Mouse (Mus musculus): ENCODE results near the gene Tapt1. TPM values are rescaled to one million over a fixed set of nuclear protein-coding genes. Genes with fewer than 3 reads are reported as not detected.

Tapt1 gene
- 9.1 TPM for polyA plus RNA-seq (2015; fragmentation: Illumina TruSeq; extraction: RNeasy Lipid Tissue Mini Kit (QIAGEN cat#74804); ENCODE audit: insufficient read depth, low read depth, low replicate concordance)

DNA sequence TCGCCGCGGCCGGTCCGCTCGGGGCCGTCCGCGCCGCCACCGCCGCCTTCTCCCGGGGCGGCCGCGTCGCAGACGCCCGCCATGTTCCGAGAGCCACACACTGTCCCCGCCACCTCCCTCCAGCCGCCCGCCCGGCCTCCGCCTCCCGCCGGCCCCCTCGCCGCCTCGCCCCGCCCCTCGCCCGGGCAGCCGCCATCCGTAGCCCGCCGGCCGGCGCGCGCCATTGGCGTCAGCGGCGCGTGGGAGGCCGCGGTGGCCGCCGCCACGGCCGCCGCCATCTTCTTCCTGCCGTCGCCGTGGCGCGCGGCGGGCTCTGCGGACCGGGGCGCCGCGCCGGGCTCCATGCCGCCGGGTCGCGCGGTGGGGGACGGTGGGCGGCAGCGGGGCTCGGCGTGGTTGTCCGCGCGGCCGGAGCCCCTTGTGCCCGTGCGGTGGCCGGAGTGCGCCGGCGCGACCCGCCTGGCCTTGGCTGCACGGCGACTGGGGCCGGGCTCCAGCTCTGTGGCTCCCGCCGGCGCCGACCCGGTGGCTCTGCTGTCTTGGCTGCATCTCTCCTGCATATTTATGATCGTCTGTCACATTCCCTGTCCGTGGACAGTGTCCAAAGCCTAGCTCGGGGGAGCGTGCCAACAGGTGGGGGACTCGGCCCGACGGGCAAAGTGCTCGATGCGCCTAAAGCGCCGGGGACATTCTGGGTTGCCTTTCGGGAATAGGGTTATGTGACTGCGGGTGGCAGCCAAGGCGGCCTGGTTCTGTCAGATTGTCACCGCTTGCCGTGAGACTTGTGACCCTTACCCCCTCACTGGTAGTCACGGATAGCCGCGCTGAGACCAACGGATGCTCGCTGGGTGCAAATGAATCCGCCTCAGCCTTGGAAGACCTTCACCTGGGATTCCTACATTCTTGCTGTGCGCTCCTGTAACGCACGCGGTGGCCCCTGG, at the start of gene Tapt1:
Tapt1 (minus strand) TSS at position 106 of the 941 bp plus-strand sequence.

Other genes with a start within 250 kb of the Tapt1 start
- not detected for gene Fgfbp1, start 244.8 kb downstream of the Tapt1 start, polyA plus RNA-seq (2015; fragmentation: Illumina TruSeq; extraction: RNeasy Lipid Tissue Mini Kit (QIAGEN cat#74804); ENCODE audit: insufficient read depth, low read depth, low replicate concordance)
- 23.3 TPM for gene Prom1, start 124.6 kb downstream of the Tapt1 start, polyA plus RNA-seq (2015; fragmentation: Illumina TruSeq; extraction: RNeasy Lipid Tissue Mini Kit (QIAGEN cat#74804); ENCODE audit: insufficient read depth, low read depth, low replicate concordance)